Mouse (Mus musculus) liver, postnatal 0 days (tissue): Measurements from ENCODE around the gene Acsm5. TPM values are rescaled to one million over a fixed set of nuclear protein-coding genes. Genes with fewer than 3 reads are reported as not detected.
A peak's percentile ranks its signal among the peaks of the same experiment; 100 is the strongest.
"Not testable (repeated sequence)": the region's sequence is repeated elsewhere in the genome, so short reads cannot be mapped to it uniquely, and the experiment has no call there.

Experiments used
- ATAC-seq: fragments of 200-750 bp; cut with Nextera tagmentation; 2 replicates; pipeline ENCODE4 v1.8.0; 2017; ENCODE audit warnings: mild to moderate bottlenecking, moderate library complexity
- DNase-seq: peaks from one replicate; pipeline ENCODE4 v3.0.0-alpha.2; 2016
- H3K27ac ChIP-seq: fragments of 300-500 bp; sonication (generic); 2 replicates; pipeline ENCODE4 v1.5.1; 2014; ENCODE audit warnings: antibody characterized with exemption, moderate library complexity, mild to moderate bottlenecking, low read depth
- H3K27me3 ChIP-seq: fragments of 300-500 bp; sonication (generic); 2 replicates; pipeline ENCODE4 v1.6.1; 2014; ENCODE audit warnings: low read length, control low read depth, mixed read lengths; ENCODE audit not compliant: insufficient read depth
- H3K36me3 ChIP-seq: fragments of 300-500 bp; sonication (generic); replicated peaks from 2 replicates; pipeline ENCODE4 v1.6.1; 2014; ENCODE audit warnings: mild to moderate bottlenecking, control low read depth, low read length, moderate library complexity, mixed read lengths; ENCODE audit not compliant: insufficient read depth
- H3K4me1 ChIP-seq: fragments of 300-500 bp; sonication (generic); 2 replicates; pipeline ENCODE4 v1.6.1; 2014; ENCODE audit warnings: antibody characterized with exemption, mild to moderate bottlenecking, control low read depth; ENCODE audit not compliant: insufficient read depth
- H3K4me2 ChIP-seq: fragments of 300-500 bp; sonication (generic); 2 replicates; pipeline ENCODE4 v1.6.1; 2014; ENCODE audit warnings: low read depth, mild to moderate bottlenecking, low read length, moderate library complexity, mixed read lengths
- H3K4me3 ChIP-seq: fragments of 300-500 bp; sonication (generic); 2 replicates; pipeline ENCODE4 v1.5.1; 2014; ENCODE audit warnings: low read depth, low read length
- H3K9ac ChIP-seq: fragments of 300-500 bp; sonication (generic); replicated peaks from 2 replicates; pipeline ENCODE4 v1.6.1; 2014; ENCODE audit warnings: mild to moderate bottlenecking, moderate library complexity
- H3K9me3 ChIP-seq: fragments of 300-500 bp; sonication (generic); 2 replicates; pipeline ENCODE4 v1.6.1; 2016; ENCODE audit warnings: mild to moderate bottlenecking, control low read depth, low read length, mixed read lengths
- CTCF ChIP-seq: sonication (generic); IDR thresholded peaks from 2 replicates; pipeline ENCODE4 v1.5.1; 2016; ENCODE audit warnings: antibody characterized with exemption, low read depth
- EP300 ChIP-seq: IDR thresholded peaks from 2 replicates; pipeline ENCODE4 v1.6.1; 2016; ENCODE audit warnings: antibody characterized with exemption, low read depth, mild to moderate bottlenecking
- WGBS: fragments of 180-500 bp; shearing (Covaris S2); extraction: QIAGEN DNeasy Blood & Tissue Kit; methylation state at CpG from one replicate; pipeline ENCODE4 v1.1.7; 2014; ENCODE audit not compliant: insufficient replicate concordance; 5-methylcytosine and 5-hydroxymethylcytosine counted together
- polyA plus RNA-seq: library from polyadenylated mRNA; unstranded; fragments of >200 nt; fragmentation: Nextera tagmentation; extraction: Ambion mirVana; gene quantifications from 2 replicates; pipeline ENCODE4 v1.2.1, GENCODE M21; 2015

The Acsm5 gene
- polyA plus RNA-seq, 1 experiment from 2014 or later, result 2.5 TPM

DNA sequence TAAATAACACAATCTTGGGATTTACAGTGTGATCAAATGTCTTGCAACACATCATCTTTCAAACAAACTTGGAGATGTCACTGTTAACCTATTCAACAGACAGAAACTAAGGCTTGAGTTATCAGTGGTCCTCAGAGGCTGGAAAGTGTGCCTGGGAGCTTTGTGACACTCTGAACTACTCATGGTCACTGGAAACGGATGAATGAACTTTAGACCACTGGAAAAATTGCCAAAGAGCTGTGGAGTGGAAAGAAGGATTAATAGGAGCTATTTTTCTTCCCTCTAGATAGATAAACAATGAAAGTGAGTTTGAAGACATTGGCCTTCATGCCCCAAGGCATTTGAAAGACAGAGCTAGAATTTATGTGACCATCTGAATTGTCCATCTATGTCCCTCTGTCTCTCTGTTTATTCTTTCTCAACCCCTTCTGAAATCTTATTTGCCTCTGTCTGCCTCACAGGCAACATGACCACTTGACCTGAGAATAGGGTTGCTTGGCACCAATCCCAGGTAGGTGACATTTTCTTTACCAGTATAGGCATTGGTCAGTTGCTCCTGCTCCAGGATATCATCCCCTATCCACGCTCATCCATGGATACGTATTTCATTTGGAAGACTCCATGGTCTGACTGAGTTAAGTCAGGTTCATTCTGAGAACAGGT, 40.7 kb downstream of the Acsm5 start:
- DNase-seq (peak; percentile 30), ATAC-seq (peak; percentile 59; the same call in 1 of the 2 replicates)
- 62% methylated on average over 3 of the region's 3 CpGs for WGBS
- H3K9ac ChIP-seq, result no peak overlapping the region
- H3K9me3 ChIP-seq, result no peaks in the 10 kb centered on the region
- TF ChIP-seq EP300 (no peak), CTCF (no peak)
- no peak overlapping the region for H3K4me3 ChIP-seq
- 0 out of 2 replicates have a peak overlapping the region, but pooled peaks have one; percentile 55 for H3K27ac ChIP-seq
- no peaks in the 10 kb centered on the region for H3K27me3 ChIP-seq
- H3K4me1 ChIP-seq, result peaks cover 5% of the 10 kb centered on the region; the same call in 1 of the 2 replicates
- H3K4me2 ChIP-seq, result no peak overlapping the region
- no peaks in the 10 kb centered on the region for H3K36me3 ChIP-seq

DNA sequence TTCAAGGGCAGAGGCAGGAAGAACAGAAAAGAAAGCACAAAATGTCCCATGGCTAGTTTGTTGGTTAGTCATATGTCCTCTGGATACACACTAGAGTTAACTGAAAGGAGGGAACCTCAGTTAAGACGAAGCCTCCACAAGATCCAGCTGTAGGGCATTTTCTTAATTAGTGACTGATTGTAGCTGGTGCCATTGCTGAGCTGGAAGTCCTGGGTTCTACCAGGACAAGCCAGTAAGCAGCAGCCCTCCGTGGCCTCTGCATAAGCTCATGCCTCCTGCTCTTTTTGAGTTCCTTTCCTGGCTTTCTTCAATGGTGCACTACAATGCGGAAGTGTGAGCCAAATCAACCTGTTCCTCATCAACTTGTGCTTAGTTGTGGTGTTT, 41.2 kb downstream of the Acsm5 start:
- TF ChIP-seq CTCF (no peak), EP300 (no peak)
- Histone ChIP-seq H3K36me3 (no peaks in the 10 kb centered on the region), H3K27me3 (no peaks in the 10 kb centered on the region), H3K27ac (no peak overlapping the region), H3K4me2 (no peak overlapping the region), H3K9me3 (no peaks in the 10 kb centered on the region), H3K4me3 (no peak overlapping the region), H3K9ac (no peak overlapping the region), H3K4me1 (peaks cover 5% of the 10 kb centered on the region; the same call in 1 of the 2 replicates)
- ATAC-seq (no peak), DNase-seq (no peak)
- WGBS, result 70% methylated on average over 3 of the region's 3 CpGs

DNA sequence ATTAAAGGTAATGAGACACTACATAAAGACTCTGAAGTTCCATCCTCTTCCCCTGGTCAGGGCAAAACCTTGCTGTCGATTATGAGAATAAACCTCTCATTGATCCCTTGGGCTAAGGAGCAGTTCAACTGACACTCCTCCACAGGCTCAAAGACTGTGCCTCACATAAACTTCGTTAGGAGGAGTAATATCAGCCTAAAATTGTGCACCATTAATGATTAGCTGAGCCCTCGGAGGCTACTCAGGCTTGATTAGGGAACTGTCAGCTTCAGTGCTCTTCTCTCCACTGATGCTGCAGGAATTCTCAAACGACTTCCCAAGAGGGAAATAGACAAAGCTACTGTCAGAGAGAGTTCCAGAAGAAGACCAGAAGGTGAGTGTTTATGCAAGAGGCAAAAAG, 42.2 kb downstream of the Acsm5 start:
- Histone ChIP-seq H3K4me3 (no peak overlapping the region), H3K9me3 (no peaks in the 10 kb centered on the region)
- 49% methylated on average over 4 of the region's 4 CpGs for WGBS

DNA sequence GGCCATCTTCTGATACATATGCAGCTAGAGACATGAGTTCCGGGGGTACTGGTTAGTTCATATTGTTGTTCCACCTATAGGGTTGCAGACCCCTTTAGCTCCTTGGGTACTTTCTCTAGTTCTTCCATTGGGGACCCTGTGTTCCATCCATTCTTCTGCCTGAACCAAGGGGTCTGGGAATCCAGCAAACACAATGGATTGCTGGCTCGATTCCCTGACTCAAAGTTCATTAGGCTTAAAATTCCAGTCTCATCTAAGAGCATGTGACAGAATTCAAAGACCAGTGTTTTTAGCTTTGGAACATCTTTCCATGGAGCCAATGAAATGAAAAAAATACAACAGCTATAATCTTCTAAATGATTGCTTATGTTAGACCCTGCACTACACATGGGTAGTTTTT, 43.2 kb downstream of the Acsm5 start:
- not testable (repeated sequence) for ATAC-seq, DNase-seq, H3K4me3 ChIP-seq, H3K4me2 ChIP-seq, H3K9ac ChIP-seq, H3K36me3 ChIP-seq, H3K9me3 ChIP-seq, H3K4me1 ChIP-seq, H3K27me3 ChIP-seq, H3K27ac ChIP-seq
- 88% methylated on average over 2 of the region's 2 CpGs for WGBS

More for the DNA sequence above, 42.2 kb downstream of the Acsm5 start:
- no peaks in the 10 kb centered on the region for H3K36me3 ChIP-seq
- no peak for DNase-seq
- TF ChIP-seq EP300, result no peak
- TF ChIP-seq CTCF, result no peak
- no peak for ATAC-seq
- no peak overlapping the region for H3K9ac ChIP-seq
- peaks cover 5% of the 10 kb centered on the region; the same call in 1 of the 2 replicates for H3K4me1 ChIP-seq
- no peak overlapping the region for H3K27ac ChIP-seq
- H3K4me2 ChIP-seq, result no peak overlapping the region
- no peaks in the 10 kb centered on the region for H3K27me3 ChIP-seq

DNA sequence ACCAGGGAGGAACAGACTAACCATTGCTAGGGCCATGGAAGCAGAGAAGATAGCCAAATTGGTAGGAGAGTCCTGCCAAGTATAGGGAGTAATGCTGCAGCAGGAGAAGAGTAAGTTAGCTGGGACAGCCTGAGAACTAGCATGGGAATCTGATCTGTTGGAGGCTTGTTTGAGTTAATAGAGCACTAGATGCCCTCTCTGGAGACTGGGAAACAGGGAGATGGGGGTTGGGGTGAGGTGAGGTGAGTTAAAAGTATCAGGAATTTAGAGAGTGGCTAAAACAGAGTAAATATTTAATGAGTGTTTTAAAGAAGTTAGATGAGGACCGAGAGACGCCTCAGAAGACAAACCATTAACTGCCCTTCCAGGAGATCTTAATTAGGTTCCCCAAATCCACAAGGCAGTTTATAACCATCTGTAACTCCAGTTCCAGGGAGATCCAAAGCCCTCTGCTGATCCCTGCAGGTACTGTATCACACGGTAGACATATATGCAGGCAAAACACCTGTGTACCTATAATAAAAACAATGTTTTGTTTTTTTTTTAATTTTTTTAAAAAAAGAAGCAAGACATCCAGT, 75.4 kb downstream of the Acsm5 start:
- no peaks in the 10 kb centered on the region for H3K9me3 ChIP-seq
- H3K4me3 ChIP-seq, result no peak overlapping the region
- ATAC-seq (no peak), DNase-seq (no peak)
- no peak overlapping the region for H3K9ac ChIP-seq
- no peak overlapping the region for H3K27ac ChIP-seq
- TF ChIP-seq CTCF, result no peak
- TF ChIP-seq EP300, result no peak
- H3K27me3 ChIP-seq, result no peaks in the 10 kb centered on the region
- no peaks in the 10 kb centered on the region for H3K36me3 ChIP-seq
- H3K4me2 ChIP-seq, result no peak overlapping the region
- WGBS, result 58% methylated on average over 3 of the region's 3 CpGs
- no peaks in the 10 kb centered on the region for H3K4me1 ChIP-seq

Other genes with a start within 250 kb of the Acsm5 start
- gene Gp2, start 60.2 kb upstream of the Acsm5 start, polyA plus RNA-seq, result 0.17 TPM in 1 of 2 replicates, not detected in the other
- gene Umod, start 40.2 kb upstream of the Acsm5 start, polyA plus RNA-seq, result not detected in 2 replicates
- gene Pdilt, start 4.0 kb downstream of the Acsm5 start, polyA plus RNA-seq, result 0.06 and 0.14 TPM in 2 replicates
- gene Acsm2, start 34.9 kb downstream of the Acsm5 start, polyA plus RNA-seq, result 0.15 TPM in 1 of 2 replicates, not detected in the other
- 74.6 and 77.9 TPM in 2 replicates for gene Acsm1, start 87.6 kb downstream of the Acsm5 start, polyA plus RNA-seq
- gene Acsm4, start 170.6 kb downstream of the Acsm5 start, polyA plus RNA-seq, result not detected in 2 replicates
- 18.2 and 19.3 TPM in 2 replicates for gene Thumpd1, start 201.3 kb downstream of the Acsm5 start, polyA plus RNA-seq
- gene Acsm3, start 241.5 kb downstream of the Acsm5 start, polyA plus RNA-seq, result 21.7 and 23.3 TPM in 2 replicates